Mouse (Mus musculus) heart, adult 2 months (tissue): ENCODE data around the gene Zfp273. TPM values are rescaled to one million over a fixed set of nuclear protein-coding genes. Genes with fewer than 3 reads are reported as not detected.
"Not testable (repeated sequence)": the region's sequence is repeated elsewhere in the genome, so short reads cannot be mapped to it uniquely, and the experiment has no call there.

ENCODE experiments used
- DNase-seq, 2 experiments: peaks; one replicate each; pipeline ENCODE4 v3.0.0; 2021
- H3K27ac ChIP-seq: fragments of 200-600 bp; 2 replicates; pipeline ENCODE4 v1.8.1; 2022
- H3K27me3 ChIP-seq: fragments of 200-500 bp; 2 replicates; pipeline ENCODE4 v1.6.1; 2012; ENCODE audit warnings: mild to moderate bottlenecking, low read length, inconsistent platforms, mixed read lengths; ENCODE audit not compliant: control insufficient read depth, insufficient read depth
- H3K36me3 ChIP-seq: fragments of 200-500 bp; 2 replicates; pipeline ENCODE4 v1.6.1; 2012; ENCODE audit warnings: low read length, inconsistent platforms; ENCODE audit not compliant: control insufficient read depth, insufficient read depth
- H3K4me1 ChIP-seq: fragments of 200-500 bp; 2 replicates; pipeline ENCODE4 v1.6.1; 2011; ENCODE audit warnings: low read length; ENCODE audit not compliant: control insufficient read depth, insufficient read depth
- H3K4me3 ChIP-seq: fragments of 200-600 bp; 2 replicates; pipeline ENCODE4 v1.8.1; 2022
- H3K79me2 ChIP-seq: fragments of 200-500 bp; replicated peaks from 2 replicates; pipeline ENCODE4 v1.6.1; 2012; ENCODE audit warnings: mild to moderate bottlenecking, inconsistent platforms, low read length, moderate library complexity, mixed read lengths; ENCODE audit not compliant: control insufficient read depth, insufficient read depth
- H3K9ac ChIP-seq: fragments of 200-500 bp; 2 replicates; pipeline ENCODE4 v1.6.1; 2012; ENCODE audit warnings: low read depth, mild to moderate bottlenecking, control low read depth, inconsistent platforms, low read length, mixed read lengths
- CTCF ChIP-seq: fragments of 200-600 bp; IDR thresholded peaks from 2 replicates; pipeline ENCODE4 v1.8.1; 2022; ENCODE audit warnings: antibody characterized with exemption, mild to moderate bottlenecking, moderate library complexity
- EP300 ChIP-seq: fragments of 200-500 bp; IDR thresholded peaks from 2 replicates; pipeline ENCODE4 v1.6.1; 2011; ENCODE audit warnings: low read depth, low read length, control low read depth; ENCODE audit not compliant: insufficient read depth
- POLR2A ChIP-seq: fragments of 200-500 bp; IDR thresholded peaks from 2 replicates; pipeline ENCODE4 v1.6.1; 2011; ENCODE audit warnings: mild to moderate bottlenecking, low read depth, low read length, control low read depth; ENCODE audit not compliant: insufficient read depth
- WGBS: fragments of 180-500 bp; shearing (Covaris S2); methylation state at CpG from one replicate; pipeline ENCODE4 v1.1.7; 2018; 5-methylcytosine and 5-hydroxymethylcytosine counted together
- intact Hi-C: fragments of 180-260 bp; cut with DNase I; formaldehyde crosslinking; loops from one replicate; pipeline ENCODE4 v1.15.1; 2025
- polyA plus RNA-seq: library from polyadenylated mRNA; depleted of rRNA; stranded (reverse); fragments of >200 nt; gene quantifications from 2 replicates; pipeline ENCODE4 v1.2.3, GENCODE M21; 2012; rRNA removed
- total RNA-seq, 2 experiments: library from RNA; stranded (reverse); gene quantifications; 2 replicates each; pipeline ENCODE4 v1.2.3; 2021

Gene Zfp273
- total and polyA plus RNA-seq, 3 experiments: 0.37 to 1.6 (median 1.5) TPM

DNA sequence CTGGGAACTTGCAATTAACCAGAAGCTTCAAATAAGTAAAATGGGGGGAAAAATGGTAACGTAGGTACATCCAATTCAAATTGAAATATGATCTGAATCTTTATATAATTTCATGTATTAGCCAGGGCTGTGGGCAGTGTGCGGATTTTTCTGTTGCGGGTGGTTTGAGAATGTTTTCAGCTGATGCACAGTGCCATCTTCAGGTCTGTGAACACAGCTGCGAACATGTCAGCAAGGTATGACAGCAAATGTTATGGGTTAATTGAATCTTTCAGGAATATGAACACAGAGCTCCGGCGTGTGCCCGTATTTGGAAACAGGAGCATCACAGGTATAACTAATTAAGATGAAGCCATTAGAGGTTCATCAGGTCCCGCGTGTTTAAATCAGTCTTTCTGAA is 49.0 kb downstream of the Zfp273 start:
- Histone ChIP-seq H3K27me3 (0 out of 2 replicates have a peak, but pooled peaks cover 3% of the 10 kb centered on the region), H3K4me3 (no peak overlapping the region), H3K79me2 (no peaks in the 10 kb centered on the region), H3K4me1 (no peaks in the 10 kb centered on the region), H3K27ac (no peak overlapping the region), H3K9ac (no peak overlapping the region), H3K36me3 (no peaks in the 10 kb centered on the region)
- TF ChIP-seq CTCF (no peak), POLR2A (no peak), EP300 (no peak)
- intact Hi-C loops: no loop called here
- no peak for DNase-seq
- WGBS: 74% methylated on average over 9 of the region's 9 CpGs

DNA sequence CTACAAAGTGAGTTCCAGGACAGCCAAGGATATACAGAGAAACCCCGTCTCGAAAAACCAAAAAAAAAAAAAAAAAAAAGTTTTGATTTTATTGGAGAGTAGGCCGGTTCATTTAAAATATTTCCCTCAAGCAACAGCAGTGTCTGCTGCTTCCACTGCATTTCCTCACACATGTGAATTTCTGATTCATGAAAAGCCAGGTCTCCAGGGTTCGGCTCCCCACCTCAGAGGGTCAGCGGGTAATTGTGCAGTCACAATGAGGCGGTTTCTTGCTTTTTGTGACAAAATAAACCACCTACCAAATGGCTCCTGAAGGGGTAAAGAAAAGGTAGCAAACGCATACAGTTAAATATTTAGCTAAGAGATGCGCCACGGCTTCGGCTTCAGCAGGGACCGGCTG is 49.5 kb downstream of the Zfp273 start, which contains the start of gene BC048507:
TSS of gene BC048507 (plus strand) at position 301 of the 400 bp plus-strand sequence.
- TF ChIP-seq EP300 (no peak), POLR2A (no peak), CTCF (no peak)
- WGBS: 72% methylated on average over 11 of the region's 11 CpGs
- H3K4me3 ChIP-seq: no peak within 1 kb of the TSS

DNA sequence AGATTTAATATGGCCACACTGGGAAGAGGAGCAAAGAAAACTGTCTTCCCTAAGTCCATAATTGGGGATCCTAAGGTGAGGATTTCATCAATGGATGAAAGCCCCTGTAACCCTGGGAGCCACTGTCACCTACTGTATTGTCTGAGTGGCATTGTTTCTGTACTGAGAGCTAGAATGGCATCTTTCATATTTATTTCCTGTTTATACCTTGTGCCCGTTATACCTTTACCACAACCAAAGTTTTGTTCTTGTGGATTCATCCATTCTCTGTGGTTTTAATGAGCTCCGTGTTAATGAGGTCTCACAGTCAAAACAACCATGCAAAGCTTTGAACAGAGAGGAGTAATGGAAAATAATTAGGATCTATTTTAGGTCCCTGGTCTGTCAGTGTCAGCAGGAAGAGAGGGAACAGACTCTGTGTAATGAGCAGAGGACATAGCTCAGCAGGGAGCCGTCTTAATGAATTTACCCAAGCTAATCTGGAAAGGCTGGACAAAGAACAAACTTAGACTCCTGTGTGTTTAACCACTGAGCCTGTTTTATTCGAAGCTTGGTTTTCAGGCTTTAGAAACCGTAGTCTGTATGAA is 51.3 kb downstream of the Zfp273 start:
- H3K9ac ChIP-seq: no peak overlapping the region
- DNase-seq: no peak
- H3K79me2 ChIP-seq: no peaks in the 10 kb centered on the region
- WGBS: 57% methylated on average over 5 of the region's 5 CpGs
- H3K36me3 ChIP-seq: no peaks in the 10 kb centered on the region
- no peak overlapping the region for H3K4me3 ChIP-seq
- intact Hi-C loops: no loop called here
- 0 out of 2 replicates have a peak, but pooled peaks cover 2% of the 10 kb centered on the region for H3K27me3 ChIP-seq
- TF ChIP-seq CTCF: no peak
- no peak for TF ChIP-seq EP300
- no peak for TF ChIP-seq POLR2A
- H3K27ac ChIP-seq: no peak overlapping the region
- no peaks in the 10 kb centered on the region for H3K4me1 ChIP-seq

More for the DNA sequence above, 49.5 kb downstream of the Zfp273 start, which contains the start of gene BC048507:
- no peak within 1 kb of the TSS for H3K27ac ChIP-seq
- no peaks in the 10 kb centered on the region for H3K4me1 ChIP-seq
- DNase-seq: no peak
- intact Hi-C loops: no loop called here
- no peaks in the 10 kb centered on the region for H3K79me2 ChIP-seq
- H3K36me3 ChIP-seq: no peaks in the 10 kb centered on the region
- H3K9ac ChIP-seq: no peak within 1 kb of the TSS
- H3K27me3 ChIP-seq: 0 out of 2 replicates have a peak, but pooled peaks cover 3% of the 10 kb centered on the region

DNA sequence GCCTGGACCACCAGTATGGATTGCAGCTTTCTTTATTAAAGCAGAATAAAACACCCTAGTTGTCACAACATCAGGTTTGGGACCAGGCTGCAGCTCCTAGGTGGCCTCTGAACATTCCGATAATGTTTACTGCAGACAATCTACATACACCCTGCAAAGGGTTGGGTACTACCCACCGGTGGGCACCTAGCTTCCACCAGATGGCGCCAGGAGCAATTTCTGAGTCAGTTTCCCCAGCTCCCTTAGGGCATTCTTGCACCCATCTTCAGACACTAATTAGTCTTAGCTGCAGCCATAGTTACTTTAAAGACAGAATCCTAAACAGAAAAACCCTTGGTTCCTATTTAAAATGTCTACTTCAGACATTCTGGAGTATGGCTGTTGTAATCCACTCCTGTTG is 54.4 kb downstream of the Zfp273 start:
- TF ChIP-seq EP300: no peak
- TF ChIP-seq CTCF: peak; percentile 18
- Histone ChIP-seq H3K27me3 (0 out of 2 replicates have a peak, but pooled peaks cover 2% of the 10 kb centered on the region), H3K4me1 (no peaks in the 10 kb centered on the region), H3K27ac (no peak overlapping the region), H3K36me3 (no peaks in the 10 kb centered on the region), H3K79me2 (no peaks in the 10 kb centered on the region), H3K4me3 (no peak overlapping the region), H3K9ac (no peak overlapping the region)
- no peak for DNase-seq
- intact Hi-C loops: no loop called here
- WGBS: 36% methylated on average over 3 of the region's 3 CpGs

DNA sequence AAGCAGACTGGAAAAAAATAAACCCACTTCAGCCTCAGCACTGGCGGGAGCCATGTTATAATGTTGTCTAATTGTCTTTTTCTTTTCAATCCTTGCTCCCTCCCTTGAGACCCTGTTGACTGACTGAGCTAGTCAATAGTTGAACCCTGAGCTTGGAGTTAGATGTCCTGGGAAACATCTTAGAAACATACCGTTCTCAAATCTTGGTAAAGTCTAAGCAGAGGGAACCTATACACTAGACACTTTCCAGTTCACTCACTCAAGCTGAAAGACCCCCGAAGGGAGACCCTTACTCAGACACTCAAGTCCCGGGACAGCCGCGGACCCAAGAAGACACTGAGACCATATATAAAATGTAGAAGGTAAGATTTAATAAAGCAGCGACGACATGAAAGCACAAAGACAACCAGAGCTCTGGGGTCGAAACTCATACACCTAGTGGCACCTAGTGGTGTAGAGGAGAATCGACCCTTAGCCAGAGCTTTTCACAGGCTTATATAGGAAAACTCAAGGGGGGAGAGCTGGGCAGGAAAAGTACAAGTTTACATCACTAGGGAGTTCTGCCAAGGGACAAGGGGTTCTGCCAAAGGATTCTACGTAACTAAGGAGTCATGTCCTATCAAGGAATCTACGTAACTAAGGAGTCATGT is 62.6 kb downstream of the Zfp273 start:
- H3K4me3 ChIP-seq, H3K27ac ChIP-seq, H3K36me3 ChIP-seq, H3K27me3 ChIP-seq, H3K9ac ChIP-seq, H3K4me1 ChIP-seq, H3K79me2 ChIP-seq, intact Hi-C loops, DNase-seq: not testable (repeated sequence)
- 23% methylated on average over 8 of the region's 12 CpGs for WGBS

Other genes with a start within 250 kb of the Zfp273 start
- gene Zfp729b, start 204.0 kb upstream of the Zfp273 start, total RNA-seq: 1 to 10 TPM; 3.5 to 3.9 TPM
- 0.49 and 0.91 TPM in 2 replicates for gene Zfp729b, start 204.0 kb upstream of the Zfp273 start, polyA plus RNA-seq
- 1 to 10 TPM in 1 of 2 experiments, under 1 TPM in 1; 0.50 to 1.4 TPM for gene Gm49345, start 176.0 kb upstream of the Zfp273 start, total RNA-seq
- 0.32 TPM in 1 of 2 replicates, not detected in the other for gene Gm49345, start 176.0 kb upstream of the Zfp273 start, polyA plus RNA-seq
- gene Zfp729a, start 175.9 kb upstream of the Zfp273 start, total RNA-seq: 1 to 10 TPM; 2.9 to 4.1 TPM
- gene Zfp729a, start 175.9 kb upstream of the Zfp273 start, polyA plus RNA-seq: 0.39 and 2.0 TPM in 2 replicates
- 1 to 10 TPM; 3.5 to 4.0 TPM for gene Zfp738, start 126.7 kb upstream of the Zfp273 start, total RNA-seq
- gene Zfp738, start 126.7 kb upstream of the Zfp273 start, polyA plus RNA-seq: 1.7 and 4.0 TPM in 2 replicates
- 1 to 10 TPM; 5.2 to 6.4 TPM for gene Zfp65, start 84.6 kb upstream of the Zfp273 start, total RNA-seq
- 0.59 and 1.1 TPM in 2 replicates for gene Zfp65, start 84.6 kb upstream of the Zfp273 start, polyA plus RNA-seq
- 1 to 10 TPM; 1.7 to 3.0 TPM for gene Zfp85, start 58.5 kb upstream of the Zfp273 start, total RNA-seq
- gene Zfp85, start 58.5 kb upstream of the Zfp273 start, polyA plus RNA-seq: 0.66 and 1.4 TPM in 2 replicates
- gene Zfp493, start 34.0 kb upstream of the Zfp273 start, total RNA-seq: 1 to 10 TPM in 1 of 2 experiments, under 1 TPM in 1; 0.84 to 1.1 TPM
- 0.43 and 0.67 TPM in 2 replicates for gene Zfp493, start 34.0 kb upstream of the Zfp273 start, polyA plus RNA-seq
- 1 to 10 TPM in 1 of 2 experiments, under 1 TPM in 1; 0.73 to 1.2 TPM for gene Gm10037, start 17.4 kb downstream of the Zfp273 start, total RNA-seq
- 0.94 TPM in 1 of 2 replicates, not detected in the other for gene Gm10037, start 17.4 kb downstream of the Zfp273 start, polyA plus RNA-seq
- gene BC048507, start 49.6 kb downstream of the Zfp273 start, total RNA-seq: not detected
- not detected in 2 replicates for gene BC048507, start 49.6 kb downstream of the Zfp273 start, polyA plus RNA-seq